Mouse (Mus musculus): Measurements from ENCODE around the gene Snx9.

DNA sequence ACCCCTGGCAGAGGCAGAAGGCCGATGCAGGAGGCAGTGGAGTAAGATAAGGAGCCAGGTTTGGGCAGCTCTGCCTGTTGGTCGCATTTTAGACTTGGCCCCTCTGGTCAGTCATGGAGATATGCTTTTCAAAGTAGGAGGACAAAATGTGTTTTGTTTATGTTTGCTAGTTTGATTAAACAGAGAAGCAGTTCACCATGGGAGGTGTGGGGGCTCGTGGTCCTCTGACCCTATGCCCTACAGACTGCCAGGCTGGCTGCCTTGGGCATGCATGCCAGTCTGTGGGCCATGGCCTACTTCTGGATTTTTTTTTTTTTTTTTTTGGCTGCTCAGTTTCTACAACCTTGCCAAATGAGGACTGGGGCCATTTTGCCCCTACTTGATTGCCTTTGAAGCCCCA lies 105.9 kb downstream of the Snx9 start:
- TF ChIP-seq TAL1 (IDR thresholded peaks at IDR 0.05; ENCODE audit: low read length) (no peak), GATA1 (IDR thresholded peaks at IDR 0.05; ENCODE audit: low read length) (no peak)

Data from erythroblast, embryonic 14.5 days (primary cell).